Mouse (Mus musculus): ENCODE measurements at regions not wholly inside any gene's neighbourhood (a gene's known extent, or its start where the extent isn't known, plus 50 kb on each side); places are given as distances from the start of the nearest gene placed in this dataset.
"Not testable (repeated sequence)": the region's sequence is repeated elsewhere in the genome, so short reads cannot be mapped to it uniquely, and the experiment has no call there.

DNA sequence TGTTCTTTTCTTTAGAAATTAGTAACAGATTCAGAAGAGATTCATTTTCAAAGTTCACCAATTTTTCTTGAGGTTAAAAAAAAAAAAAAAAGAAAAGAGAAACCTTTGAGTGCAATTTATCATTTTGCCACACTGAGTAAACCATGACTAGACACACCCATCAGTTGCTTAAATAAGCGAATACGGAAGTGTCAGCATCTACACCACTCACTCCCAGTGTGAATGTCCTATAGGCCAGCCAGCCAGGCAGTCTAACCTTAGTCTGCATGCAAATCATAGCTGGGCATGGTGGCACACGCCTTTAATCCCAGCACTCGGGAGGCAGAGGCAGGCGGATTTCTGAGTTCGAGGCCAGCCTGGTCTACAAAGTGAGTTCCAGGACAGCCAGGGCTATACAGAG, 498.6 kb downstream of the Bnc2 start:
- not testable (repeated sequence) for DNase-seq

DNA sequence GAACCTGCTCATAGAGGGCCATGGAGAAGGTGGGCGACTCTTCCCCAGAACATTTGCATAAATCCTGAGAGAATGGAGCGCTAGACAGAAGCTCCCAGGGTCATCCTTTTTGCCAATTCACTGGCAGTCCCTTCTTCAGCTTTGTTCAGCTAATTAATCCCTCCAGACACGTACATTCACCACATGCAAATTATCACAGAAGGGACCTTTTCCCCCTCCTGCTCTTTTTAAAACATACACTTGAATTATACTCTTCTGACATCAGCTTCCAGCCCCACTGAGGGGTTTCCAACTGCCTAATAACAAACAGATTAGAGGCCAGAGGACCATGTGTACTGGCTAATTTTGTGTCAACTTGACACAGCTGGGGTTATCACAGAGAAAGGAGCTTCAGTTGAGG, 497.2 kb downstream of the Bnc2 start:
- no peak for DNase-seq

DNA sequence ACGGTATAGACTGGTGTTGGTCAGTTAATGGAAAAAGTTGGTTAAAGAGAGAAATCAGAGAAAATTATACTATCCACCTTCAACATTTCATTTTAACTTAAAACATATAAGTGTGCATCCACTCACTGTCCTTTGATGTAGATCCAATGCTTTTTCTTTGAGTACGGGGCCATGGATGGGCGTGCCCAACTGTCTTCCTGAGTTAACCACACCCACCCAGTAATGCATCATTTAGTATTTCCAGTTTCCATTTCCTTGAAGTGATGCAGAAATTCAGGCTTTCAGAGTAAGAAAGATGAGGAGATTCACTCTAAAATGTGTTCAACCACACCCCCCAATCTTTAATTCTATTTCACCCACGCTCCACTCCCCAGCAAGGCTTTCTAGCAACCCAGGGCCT, 490.6 kb downstream of the Bnc2 start:
- DNase-seq: no peak

DNA sequence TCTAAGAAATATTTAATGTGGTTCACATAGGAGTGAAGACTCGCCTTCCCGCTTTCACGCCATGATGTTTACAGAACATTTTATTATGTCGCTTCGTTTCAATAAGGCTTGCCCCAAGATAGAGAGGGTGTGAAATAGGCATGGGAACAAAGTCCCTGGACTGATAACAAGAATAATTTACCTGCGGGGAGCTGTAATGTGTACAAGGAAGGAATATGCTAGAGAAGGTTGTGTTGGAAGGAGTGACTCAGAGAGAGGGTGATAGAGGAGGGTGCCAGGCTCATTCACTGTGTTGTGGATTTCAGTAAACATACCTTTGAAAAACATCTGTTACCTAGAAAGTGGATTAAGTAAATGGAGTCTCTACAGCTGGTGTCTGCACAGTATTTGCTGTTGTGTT, 490.2 kb downstream of the Bnc2 start:
- DNase-seq: no peak

DNA sequence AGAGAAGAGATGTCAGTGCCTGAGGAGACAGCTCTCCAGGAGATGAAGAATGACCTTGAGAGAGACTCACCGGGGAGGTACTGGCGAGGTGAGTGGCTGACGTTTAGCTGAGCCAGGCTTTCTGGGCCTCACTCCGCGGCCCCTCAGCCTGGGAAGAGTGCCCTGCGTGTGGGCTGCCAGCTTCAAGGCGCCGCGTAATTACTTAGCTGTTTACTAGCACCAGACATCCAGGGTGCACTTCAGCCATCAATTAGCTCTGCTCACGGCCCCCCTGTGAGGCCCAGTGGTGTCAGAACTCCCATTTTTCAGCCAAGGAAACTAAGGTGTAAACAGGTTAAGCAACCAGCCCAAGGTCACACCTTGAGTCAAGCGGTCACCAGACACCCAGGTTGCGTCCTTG, 485.8 kb downstream of the Bnc2 start:
- DNase-seq: no peak

DNA sequence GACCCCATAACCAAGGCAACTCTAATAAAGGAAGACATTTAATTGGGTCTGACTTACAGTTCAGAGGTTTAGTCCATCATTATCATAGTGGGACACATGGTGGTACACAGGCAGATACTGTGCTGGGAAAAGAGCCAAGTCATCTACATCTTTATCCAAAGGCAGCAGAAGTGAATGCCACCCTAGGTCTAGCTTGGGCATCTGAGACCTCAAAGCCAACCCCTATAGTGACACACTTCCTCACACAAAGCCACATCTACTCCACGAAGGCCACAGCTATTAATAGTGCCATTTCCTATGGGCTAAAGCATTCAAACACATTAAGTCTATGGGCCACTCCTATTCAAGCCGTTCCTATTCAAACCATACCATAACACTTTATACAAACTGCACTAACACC, 483.8 kb downstream of the Bnc2 start:
- no peak for DNase-seq

DNA sequence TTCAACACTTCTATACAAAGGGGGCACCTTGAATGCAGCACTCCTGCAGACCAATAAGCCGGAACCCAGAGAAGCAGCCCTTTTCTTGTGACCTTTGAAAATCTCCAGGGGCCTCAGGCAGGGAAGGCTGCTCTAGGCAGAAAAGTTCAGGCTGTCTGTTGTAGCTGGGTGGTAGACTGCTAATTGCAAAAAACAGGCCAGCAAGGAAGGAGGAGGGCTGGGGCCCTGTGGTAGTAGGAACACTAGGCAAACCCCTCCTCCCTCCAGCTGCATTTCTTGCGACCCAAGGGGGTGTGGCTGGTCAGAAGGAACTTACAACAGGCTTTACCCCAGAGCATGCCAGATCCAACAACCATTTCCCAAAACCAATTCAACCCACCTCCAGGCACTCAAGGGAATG, 482.8 kb downstream of the Bnc2 start:
- DNase-seq: peak; percentile 6

DNA sequence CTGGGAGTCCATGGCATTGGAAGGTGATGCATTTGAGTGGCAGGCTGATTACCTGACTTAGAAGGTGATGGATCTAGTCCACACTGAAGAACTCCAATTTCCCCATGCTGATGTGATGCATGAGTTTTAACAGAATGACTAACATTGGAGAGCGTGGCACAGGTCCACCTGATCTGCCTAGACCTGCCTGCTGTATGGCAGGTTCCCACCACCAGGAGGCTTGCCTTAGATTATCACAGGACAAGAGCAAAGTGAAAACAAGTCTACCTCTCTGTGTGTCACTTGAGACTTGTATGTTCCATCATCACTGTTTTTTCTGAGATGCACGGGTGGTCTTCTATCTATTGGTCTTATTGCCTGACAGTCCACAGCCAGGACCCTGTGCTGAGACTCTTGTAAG, 478.3 kb downstream of the Bnc2 start:
- DNase-seq: no peak

DNA sequence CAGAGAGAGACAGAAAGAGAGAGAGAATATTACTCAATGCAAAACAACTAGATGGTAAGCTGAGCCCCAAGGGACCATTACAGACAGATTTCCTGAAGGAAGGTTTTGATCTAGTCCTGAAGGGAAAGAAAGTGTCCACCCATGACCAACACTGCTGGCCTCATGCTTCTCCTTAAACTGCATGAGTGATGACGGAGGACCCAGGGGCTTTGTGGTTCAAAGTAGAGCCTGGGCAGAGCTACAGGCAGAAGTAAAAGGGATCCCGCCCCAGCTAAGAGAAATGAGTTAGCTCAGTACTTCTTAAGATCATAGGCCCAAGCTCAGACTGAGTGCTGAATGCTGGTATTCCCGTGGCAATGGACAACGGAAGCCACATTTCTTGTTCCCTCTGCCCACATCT, 476.9 kb downstream of the Bnc2 start:
- DNase-seq: no peak

DNA sequence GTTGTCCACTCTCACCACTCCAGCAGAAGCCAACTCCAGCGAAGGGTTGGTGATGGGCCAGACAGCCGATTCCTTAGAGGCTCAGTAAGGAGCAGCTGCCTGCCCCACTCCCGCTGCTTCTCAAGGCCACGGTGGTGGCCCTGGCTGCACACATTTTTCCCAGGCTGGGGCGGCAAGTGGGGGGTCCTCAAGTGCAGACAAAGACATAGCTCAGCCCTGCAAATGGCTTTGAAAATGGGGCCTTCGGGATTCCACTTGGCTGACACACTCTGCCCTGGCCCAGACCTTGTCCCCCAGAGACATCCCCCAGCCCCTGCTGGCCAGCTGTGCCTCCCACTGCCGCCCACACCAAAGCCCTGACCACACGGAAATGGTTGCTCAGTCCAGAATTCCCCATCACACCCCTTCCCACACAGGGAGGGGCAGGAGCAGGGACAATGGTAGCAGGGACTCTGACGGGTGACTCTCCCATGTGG, 475.9 kb downstream of the Bnc2 start:
- DNase-seq: no peak

DNA sequence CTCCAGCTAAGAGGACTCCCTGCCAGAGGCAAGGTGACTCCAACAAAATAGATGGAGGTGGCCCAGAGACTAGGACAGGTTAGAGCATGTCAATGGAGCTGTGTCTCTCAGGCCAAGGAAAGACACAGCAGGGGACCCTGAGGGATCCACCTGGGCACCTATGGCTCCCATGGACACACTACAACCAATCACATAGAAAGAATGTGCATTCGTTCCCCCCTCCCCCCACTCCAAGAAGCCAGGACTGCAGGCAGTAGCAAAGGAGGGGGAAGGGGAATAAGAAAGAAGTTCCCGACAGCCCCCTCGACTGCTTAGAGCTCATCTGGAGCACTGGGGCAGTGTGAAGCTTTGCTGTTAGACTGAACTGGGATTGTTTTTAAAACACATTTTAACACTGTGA, 474.1 kb downstream of the Bnc2 start:
- no peak for DNase-seq

DNA sequence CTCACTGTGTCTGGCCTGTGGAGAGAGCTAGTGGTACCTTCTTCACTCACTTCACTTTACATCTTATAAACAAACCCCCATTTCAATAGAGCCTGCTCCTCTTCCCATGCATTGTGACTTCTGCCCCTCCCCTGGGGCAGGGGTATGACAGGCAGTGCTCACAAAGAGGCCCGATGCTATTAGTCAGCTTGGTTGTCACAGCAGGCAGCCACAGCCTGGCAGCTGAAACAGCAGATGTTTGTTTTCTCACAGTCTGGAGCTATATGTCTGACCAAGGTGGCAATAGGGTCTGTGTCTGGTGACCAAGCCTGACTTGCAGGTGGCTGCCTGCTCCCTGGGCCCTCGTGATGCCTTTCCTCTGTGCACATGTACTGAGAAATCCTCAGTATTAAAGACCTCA, 472.8 kb downstream of the Bnc2 start:
- DNase-seq: no peak

DNA sequence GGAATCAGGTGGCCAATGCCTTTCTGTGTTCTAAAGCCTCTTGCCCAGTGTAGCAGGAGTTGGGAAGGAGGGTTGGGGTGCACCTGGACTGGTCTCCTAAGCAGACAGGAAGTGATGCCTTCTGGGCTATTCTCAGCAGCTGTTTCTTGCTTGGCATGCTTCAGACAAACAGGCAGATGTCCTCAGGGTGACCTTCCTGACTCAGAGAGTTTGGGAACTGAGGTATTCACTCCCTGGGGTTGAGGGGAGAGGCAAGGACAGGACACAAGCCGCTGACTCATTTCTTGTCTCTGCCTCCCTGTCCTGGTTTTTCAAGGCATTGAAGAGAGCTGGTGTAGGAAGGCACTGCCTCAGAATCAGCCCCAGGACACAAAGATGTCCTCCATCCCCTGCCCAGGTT, 471.4 kb downstream of the Bnc2 start:
- DNase-seq: no peak

DNA sequence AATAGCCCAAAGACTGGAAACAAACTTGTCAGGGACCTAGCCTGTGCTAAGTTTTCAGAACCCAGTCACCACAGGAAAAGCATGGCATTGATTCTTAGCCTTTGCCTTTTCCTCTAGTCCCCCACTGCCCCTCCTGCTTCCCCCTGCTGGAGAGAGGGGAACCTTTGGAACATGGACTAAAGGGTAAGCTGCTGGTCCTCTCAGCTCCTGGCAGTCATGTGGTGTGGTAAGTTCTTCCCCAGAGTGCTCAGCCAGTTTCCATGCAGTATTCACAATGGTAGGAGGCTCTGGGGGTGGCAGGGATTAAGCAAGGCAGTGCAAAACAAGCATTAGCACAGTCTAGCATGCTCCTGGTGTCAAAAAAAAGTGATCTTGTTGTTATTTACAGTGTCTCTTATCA, 470.3 kb downstream of the Bnc2 start:
- no peak for DNase-seq

DNA sequence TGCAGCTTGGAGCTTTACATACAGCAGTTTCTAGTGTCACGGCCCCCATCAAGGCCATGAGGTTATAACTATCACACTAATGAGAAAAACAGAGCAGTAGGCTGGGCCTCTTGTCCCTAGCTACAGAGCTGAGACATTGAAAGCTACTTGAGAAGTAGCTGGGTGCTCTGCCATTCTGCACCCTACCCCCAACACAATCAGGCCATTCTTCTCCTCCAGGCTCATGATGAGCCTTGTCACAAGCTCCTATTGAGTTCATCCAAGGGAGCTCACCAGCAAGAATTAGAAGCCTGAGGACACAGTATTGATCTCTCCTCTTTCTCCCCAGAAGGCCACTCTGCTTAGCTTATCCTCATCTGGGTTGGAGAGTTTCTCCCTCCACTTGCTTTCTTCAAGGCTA, 466.9 kb downstream of the Bnc2 start:
- DNase-seq: no peak

DNA sequence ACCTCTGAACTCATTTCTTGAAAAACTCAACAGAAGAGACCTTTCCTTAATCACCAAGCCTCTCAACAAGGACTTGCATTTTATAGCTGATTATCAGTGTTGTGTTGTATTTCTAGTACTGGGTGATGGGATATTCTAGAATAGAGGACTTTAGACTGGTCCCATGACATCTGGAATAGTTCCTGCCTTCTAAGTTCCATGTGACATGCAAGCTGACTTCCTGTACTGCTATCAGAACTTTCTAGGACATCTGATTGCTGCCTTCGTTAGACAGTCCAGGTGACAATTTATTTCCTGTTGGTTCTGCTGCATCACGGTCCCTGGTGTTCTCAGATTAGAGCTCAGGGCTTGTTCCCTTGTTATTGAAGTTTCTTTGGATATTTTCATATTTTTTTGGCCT, 465.5 kb downstream of the Bnc2 start:
- DNase-seq: no peak

DNA sequence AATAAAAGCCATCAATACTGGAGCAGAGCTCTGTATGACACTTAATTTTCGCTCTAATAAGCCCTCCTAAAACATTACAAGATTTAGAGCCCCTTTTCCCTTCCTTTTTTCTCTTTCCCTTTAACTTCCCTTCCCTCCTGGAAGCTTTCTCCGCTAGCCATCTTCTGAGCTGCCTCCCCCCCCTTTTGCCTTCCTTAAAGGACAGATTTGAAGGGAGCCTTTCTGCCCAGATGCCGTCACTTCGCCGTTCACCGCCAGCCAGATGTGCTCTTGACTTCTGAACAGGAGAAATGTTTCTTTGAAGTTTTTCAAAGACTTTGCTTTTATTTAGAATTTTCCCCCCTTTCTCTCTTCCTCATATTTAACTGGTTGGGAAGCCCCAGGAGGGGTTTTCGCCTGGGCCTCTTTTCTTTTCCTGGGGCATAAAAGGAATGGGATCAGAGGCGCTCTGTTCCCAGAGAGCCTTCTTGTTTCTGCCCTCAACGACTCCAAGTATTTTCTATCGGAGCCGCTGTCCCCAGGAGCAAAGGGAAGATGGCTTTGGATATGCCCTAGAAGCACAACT, 463.7 kb downstream of the Bnc2 start:
- no peak for DNase-seq

DNA sequence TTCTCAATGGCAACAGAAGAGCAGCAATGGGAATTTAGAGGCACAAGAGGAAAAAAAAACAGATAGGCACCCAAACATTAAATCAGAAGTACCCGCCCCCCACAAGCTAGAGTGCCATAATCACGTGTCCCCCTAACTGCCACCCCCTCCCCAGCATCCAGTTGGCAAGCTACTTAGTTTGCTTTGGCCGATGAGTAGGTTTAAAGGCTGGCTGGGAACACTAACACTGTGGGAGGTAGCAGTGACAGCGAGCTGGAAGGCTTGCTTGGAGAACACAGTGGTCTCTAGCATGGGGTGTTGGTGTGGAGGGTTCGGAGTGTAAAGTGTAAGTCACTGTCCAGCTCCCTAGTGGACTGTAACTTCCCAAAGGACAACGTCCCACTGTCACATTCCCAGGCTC, 463.1 kb downstream of the Bnc2 start:
- no peak for DNase-seq

DNA sequence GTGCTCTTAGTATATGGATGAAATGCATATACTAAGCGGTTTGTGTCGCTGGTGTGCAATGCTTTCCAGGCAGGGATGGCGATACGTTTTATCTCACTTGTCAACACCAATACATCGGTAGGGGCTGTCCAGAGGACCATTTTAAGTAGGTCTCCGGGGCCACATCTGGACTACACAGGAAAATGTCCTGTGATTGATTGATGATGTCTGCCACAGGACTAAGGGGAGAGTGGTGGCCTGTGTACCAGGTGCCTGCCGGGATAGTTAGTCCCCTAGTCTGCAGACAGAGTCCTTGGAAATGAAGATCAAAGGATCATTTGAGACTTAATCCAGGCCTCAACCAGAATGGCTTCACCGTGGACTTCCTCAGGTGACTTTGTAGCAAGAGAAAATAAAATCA, 460.6 kb downstream of the Bnc2 start:
- no peak for DNase-seq

DNA sequence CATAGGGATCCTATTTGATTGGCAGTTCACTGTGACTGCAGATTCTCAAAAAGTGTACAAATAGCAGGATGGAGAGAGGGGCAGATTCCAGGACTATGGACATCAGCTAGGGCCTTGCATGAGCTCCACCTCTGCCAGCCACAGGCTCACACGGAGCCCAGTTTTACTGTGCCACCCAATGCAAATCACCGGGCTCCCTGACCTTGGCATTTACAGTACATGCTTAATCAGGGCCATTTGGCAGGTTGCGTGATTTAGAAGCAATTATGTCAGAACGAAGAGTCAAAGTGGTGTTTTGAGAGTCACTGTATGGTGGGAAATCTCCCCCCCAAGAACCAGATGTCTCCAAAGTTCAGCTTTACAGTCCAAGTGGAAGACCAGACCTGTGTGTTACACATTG, 456.1 kb downstream of the Bnc2 start:
- no peak for DNase-seq

DNA sequence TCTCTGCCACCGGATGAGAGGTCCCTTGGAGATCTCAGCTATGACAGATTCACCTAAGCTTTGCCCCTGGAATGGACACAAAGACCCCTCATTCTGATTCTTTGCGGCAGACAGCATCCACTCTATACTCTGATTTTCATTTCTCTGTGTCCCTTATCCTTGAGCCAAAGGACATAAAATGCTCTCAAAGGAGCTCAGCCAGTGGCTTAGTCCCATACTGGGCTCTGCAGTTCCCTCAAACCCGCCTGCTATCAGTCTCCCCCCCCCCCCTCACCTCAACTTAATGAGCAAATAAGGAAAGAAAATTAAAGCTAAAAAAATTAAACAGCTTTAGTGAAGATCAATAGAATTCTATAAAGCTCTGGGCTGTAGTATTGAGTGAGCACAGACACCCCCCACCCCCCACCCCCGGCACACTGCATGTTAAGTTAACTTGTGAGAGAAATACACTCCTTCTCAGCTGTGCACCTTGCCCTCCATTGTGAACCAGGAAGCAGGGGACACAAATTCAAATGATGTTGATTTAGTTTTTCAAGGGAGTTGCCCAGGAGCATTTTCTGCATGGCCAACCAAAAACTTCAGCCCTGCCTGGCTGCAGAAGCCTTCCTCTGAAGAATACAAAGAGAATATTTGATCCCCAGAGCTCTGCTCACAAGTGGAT, 452.9 kb downstream of the Bnc2 start:
- DNase-seq: no peak

DNA sequence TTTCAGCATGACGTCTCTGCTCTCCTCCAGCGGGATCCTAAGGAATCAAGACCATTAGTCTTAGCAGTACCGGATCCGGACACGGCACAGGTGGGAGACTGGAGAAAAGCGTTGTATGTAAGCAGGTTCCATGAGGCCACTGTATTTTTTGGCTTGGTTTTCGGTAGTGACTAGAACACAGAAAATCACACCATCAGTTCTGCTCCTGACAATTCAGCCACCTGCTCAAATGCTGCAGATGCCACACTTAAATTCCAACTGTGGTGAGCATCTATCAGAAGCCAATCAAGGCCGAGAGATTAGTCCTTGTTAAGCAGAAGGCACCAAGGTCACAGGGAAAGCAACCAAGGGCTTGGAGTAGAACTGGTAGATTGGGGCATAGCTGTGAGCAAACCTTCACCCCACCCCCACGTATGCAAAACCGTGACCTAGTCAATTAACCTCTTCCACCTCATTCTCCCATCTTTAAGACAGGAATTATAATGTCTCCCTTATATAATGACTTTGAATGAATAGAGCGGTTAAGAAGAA, 452.2 kb downstream of the Bnc2 start:
- no peak for DNase-seq

DNA sequence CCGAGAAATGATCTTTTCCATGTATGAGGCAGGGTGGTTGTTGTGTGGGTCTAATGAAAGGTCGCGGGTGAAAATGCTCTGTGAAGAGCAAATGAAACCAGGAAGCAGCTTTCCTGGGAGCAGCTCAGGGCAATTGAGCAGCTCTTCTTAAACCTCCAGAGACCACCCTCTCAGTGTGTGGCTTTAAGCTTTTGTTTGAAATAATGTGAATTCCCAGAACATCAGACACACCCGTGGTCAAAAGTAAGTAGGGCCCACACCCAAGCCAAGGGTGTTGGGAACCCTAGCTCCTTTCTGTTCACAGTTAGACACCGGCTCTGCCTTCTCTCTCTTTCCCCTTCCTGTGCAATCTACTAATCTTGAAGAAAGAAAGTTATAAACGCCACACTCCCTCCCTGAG, 450.5 kb downstream of the Bnc2 start:
- no peak for DNase-seq
